Mouse (Mus musculus): ENCODE measurements around the gene Bcap31. TPM values are rescaled to one million over a fixed set of nuclear protein-coding genes. Genes with fewer than 3 reads are reported as not detected.

Bcap31 gene
- total and polyA plus RNA-seq, 3 experiments = 119 to 239 (median 176) TPM

GRCm38 (mm10) chrX:73660284-73660665, 55.7 kb downstream of the Bcap31 start:
- H3K4me1 ChIP-seq (ENCODE audit: control insufficient read depth in 1 of 2, insufficient read depth in 2 of 2) = peaks cover 4 to 11% of the 10 kb centered on the region in 2 experiments; a peak in 3 of 4 replicates
- H3K4me2 ChIP-seq (ENCODE audit: insufficient read depth, low read depth, poor library complexity, severe bottlenecking) = no peak overlapping the region
- dilution Hi-C loops (cut with MboI; ENCODE audit: extremely low pct_ligation_motif_present, extremely low pct_unique_long_range_greater_than_20kb, low sequenced_read_pairs) = no loop called here
- no peaks in the 10 kb centered on the region for H3K79me2 ChIP-seq (replicated peaks; ENCODE audit: control insufficient read depth, extremely low read depth, insufficient read depth, poor library complexity, severe bottlenecking)
- H3K27me3 ChIP-seq (replicated peaks) = no peaks in the 10 kb centered on the region
- TF ChIP-seq TCF12 (IDR thresholded peaks at IDR 0.05; ENCODE audit: low read depth, low read length) (no peak), ZC3H11A (IDR thresholded peaks at IDR 0.05; ENCODE audit: low read depth, low read length) (no peak), MAX (IDR thresholded peaks at IDR 0.05; ENCODE audit: low read length) (no peak), PAX5 (IDR thresholded peaks at IDR 0.05; ENCODE audit: low read length) (no peak), MEF2A (IDR thresholded peaks at IDR 0.05; ENCODE audit: borderline replicate concordance, low read depth, low read length) (no peak), TBP (conservative IDR thresholded peaks at IDR 0.05; ENCODE audit: low read depth, low read length) (no peak), SIN3A (IDR thresholded peaks at IDR 0.05; ENCODE audit: low read length) (no peak), SMC3 (IDR thresholded peaks at IDR 0.05; ENCODE audit: low read depth, low read length) (no peak), CHD2 (IDR thresholded peaks at IDR 0.05; ENCODE audit: low read length) (no peak), ZNF384 (IDR thresholded peaks at IDR 0.05; ENCODE audit: low read depth, low read length) (no peak), KAT2A (IDR thresholded peaks at IDR 0.05; ENCODE audit: insufficient replicate concordance, low read length) (no peak), ELF1 (IDR thresholded peaks at IDR 0.05; ENCODE audit: low read depth, low read length) (no peak), ZKSCAN1 (IDR thresholded peaks at IDR 0.05; ENCODE audit: borderline replicate concordance, low read depth, low read length) (no peak), ETS1 (conservative IDR thresholded peaks at IDR 0.05; ENCODE audit: low read depth, low read length) (no peak), USF1 (IDR thresholded peaks at IDR 0.05; ENCODE audit: low read depth, low read length) (no peak), RCOR1 (conservative IDR thresholded peaks at IDR 0.05; ENCODE audit: low read depth, low read length) (no peak)
- no peaks in the 10 kb centered on the region for H3K9me3 ChIP-seq (replicated peaks; ENCODE audit: low read length)
- no peak overlapping the region for H3K4me3 ChIP-seq (replicated peaks in 1 of 3; ENCODE audit: low read depth in 2 of 3, low read length in 2 of 3, poor library complexity in 1 of 3)
- no peak overlapping the region for H3K9ac ChIP-seq (ENCODE audit: insufficient read depth, low read depth)
- no peak overlapping the region for H3K27ac ChIP-seq (ENCODE audit: insufficient read depth, low read depth)
- in situ Hi-C loops (cut with MboI; ENCODE audit: low pct_ligation_motif_present, low pct_unique_long_range_greater_than_20kb, low sequenced_read_pairs) = loop anchor here (25.0 kb wide), 1 partner anchor 648 kb away; no protein-coding TSS in a partner anchor
- no peak for DNase-seq (ENCODE audit: extremely low read depth)
- H3K36me3 ChIP-seq (replicated peaks in 1 of 2; ENCODE audit: control insufficient read depth in 1 of 2, insufficient read depth in 1 of 2, low read length in 1 of 2) = no peaks in the 10 kb centered on the region

- Histone ChIP-seq H3K4me3 (replicated peaks in 1 of 3; ENCODE audit: low read depth in 2 of 3, low read length in 2 of 3, poor library complexity in 1 of 3) (no peak within 1 kb of the TSS), H3K27me3 (replicated peaks) (no peaks in the 10 kb centered on the region), H3K4me2 (ENCODE audit: insufficient read depth, low read depth, poor library complexity, severe bottlenecking) (no peak within 1 kb of the TSS), H3K27ac (ENCODE audit: insufficient read depth, low read depth) (no peak within 1 kb of the TSS), H3K9me3 (replicated peaks; ENCODE audit: low read length) (no peaks in the 10 kb centered on the region), H3K4me1 (ENCODE audit: control insufficient read depth in 1 of 2, insufficient read depth in 2 of 2) (peaks cover 4 to 13% of the 10 kb centered on the region in 2 experiments; a peak in 3 of 4 replicates), H3K9ac (ENCODE audit: insufficient read depth, low read depth) (no peak within 1 kb of the TSS), H3K36me3 (replicated peaks in 1 of 2; ENCODE audit: control insufficient read depth in 1 of 2, insufficient read depth in 1 of 2, low read length in 1 of 2) (no peaks in the 10 kb centered on the region), H3K79me2 (replicated peaks; ENCODE audit: control insufficient read depth, extremely low read depth, insufficient read depth, poor library complexity, severe bottlenecking) (no peaks in the 10 kb centered on the region)
- TF ChIP-seq BHLHE40 (IDR thresholded peaks at IDR 0.05; ENCODE audit: low read depth, low read length) = no peak
- TF ChIP-seq TCF12 (IDR thresholded peaks at IDR 0.05; ENCODE audit: low read depth, low read length) = no peak
- no peak for TF ChIP-seq IRF4 (IDR thresholded peaks at IDR 0.05; ENCODE audit: low read depth, low read length)
- no peak for TF ChIP-seq POLR2AphosphoS2 (IDR thresholded peaks at IDR 0.05; ENCODE audit: low read depth, low read length)
- TF ChIP-seq EP300 (IDR thresholded peaks at IDR 0.05; ENCODE audit: low read length) = no peak
- no peak for DNase-seq (ENCODE audit: extremely low read depth)
- dilution Hi-C loops (cut with MboI; ENCODE audit: extremely low pct_ligation_motif_present, extremely low pct_unique_long_range_greater_than_20kb, low sequenced_read_pairs) = no loop called here
- in situ Hi-C loops (cut with MboI; ENCODE audit: low pct_ligation_motif_present, low pct_unique_long_range_greater_than_20kb, low sequenced_read_pairs) = loop anchor here (25.0 kb wide), 1 partner anchor 647 kb away; no protein-coding TSS in a partner anchor
Measured at GRCm38 (mm10) chrX:73659575-73660283, 56.2 kb downstream of the Bcap31 start, which contains the start of gene Pnck. Pnck (minus strand) TSS chrX:73660117.
